Mouse (Mus musculus): ENCODE data around the gene Ppt2. TPM values are rescaled to one million over a fixed set of nuclear protein-coding genes. Genes with fewer than 3 reads are reported as not detected.
A peak's percentile ranks its signal among the peaks of the same experiment; 100 is the strongest.

The Ppt2 gene
- polyA plus RNA-seq, 1 experiment from 2014 or later = 26.4 TPM

- H3K4me3 ChIP-seq (ENCODE audit: low read depth, low read length) = peak within 1 kb of the TSS; percentile 60
- WGBS = 3% methylated on average over 15 of the region's 16 CpGs
- H3K9me3 ChIP-seq (ENCODE audit: control insufficient read depth, low read length) = no peaks in the 10 kb centered on the region
- H3K27me3 ChIP-seq (replicated peaks; ENCODE audit: control insufficient read depth, insufficient read depth, low read length) = peaks cover 33% of the 10 kb centered on the region
- no peak for ATAC-seq (ENCODE audit: low read depth)
- H3K9ac ChIP-seq (ENCODE audit: low read depth, low read length) = peak within 1 kb of the TSS; percentile 80
- peak; percentile 86 for DNase-seq (ENCODE audit: low spot score)
- peaks cover 40% of the 10 kb centered on the region for H3K4me1 ChIP-seq (ENCODE audit: control insufficient read depth, insufficient read depth, low read length)
- peak within 1 kb of the TSS; percentile 80 for H3K4me2 ChIP-seq (ENCODE audit: low read depth, low read length)
- H3K27ac ChIP-seq (replicated peaks; ENCODE audit: low read depth, low read length) = peak within 1 kb of the TSS; percentile 94
- H3K36me3 ChIP-seq (ENCODE audit: control insufficient read depth, insufficient read depth, low read length) = 0 out of 2 replicates have a peak, but pooled peaks cover 10% of the 10 kb centered on the region
These were observed 976 bp upstream of the Ppt2 start, which contains the start of gene Prrt1 for GRCm38 (mm10) chr17:34629221-34629751. Gene Prrt1 (plus strand): TSS chr17:34629533.

GRCm38 (mm10) chr17:34628644-34628967, 296 bp upstream of the Ppt2 start:
- H3K27me3 ChIP-seq (replicated peaks; ENCODE audit: control insufficient read depth, insufficient read depth, low read length) = peaks cover 33% of the 10 kb centered on the region

GRCm38 (mm10) chr17:34627093-34627942, 992 bp downstream of the Ppt2 start:
- Histone ChIP-seq H3K4me1 (ENCODE audit: control insufficient read depth, insufficient read depth, low read length) (peaks cover 40% of the 10 kb centered on the region), H3K9me3 (ENCODE audit: control insufficient read depth, low read length) (no peaks in the 10 kb centered on the region), H3K4me2 (ENCODE audit: low read depth, low read length) (peak overlapping the region; percentile 80), H3K4me3 (ENCODE audit: low read depth, low read length) (peak overlapping the region; percentile 60), H3K27ac (replicated peaks; ENCODE audit: low read depth, low read length) (peak overlapping the region; percentile 94), H3K27me3 (replicated peaks; ENCODE audit: control insufficient read depth, insufficient read depth, low read length) (peaks cover 28% of the 10 kb centered on the region), H3K9ac (ENCODE audit: low read depth, low read length) (peak overlapping the region; percentile 80), H3K36me3 (ENCODE audit: control insufficient read depth, insufficient read depth, low read length) (peaks cover 28% of the 10 kb centered on the region; the same call in 1 of the 2 replicates)
- WGBS = under 1% methylated on average over 27 of the region's 45 CpGs
- ATAC-seq (ENCODE audit: low read depth) (peak; percentile 88), DNase-seq (ENCODE audit: low spot score) (peak; percentile 95)

More at GRCm38 (mm10) chr17:34628644-34628967, 296 bp upstream of the Ppt2 start:
- DNase-seq (ENCODE audit: low spot score) = no peak
- H3K36me3 ChIP-seq (ENCODE audit: control insufficient read depth, insufficient read depth, low read length) = 0 out of 2 replicates have a peak, but pooled peaks cover 16% of the 10 kb centered on the region
- ATAC-seq (ENCODE audit: low read depth) = no peak
- WGBS = 22% methylated on average over 5 of the region's 5 CpGs
- H3K4me1 ChIP-seq (ENCODE audit: control insufficient read depth, insufficient read depth, low read length) = peaks cover 40% of the 10 kb centered on the region
- no peaks in the 10 kb centered on the region for H3K9me3 ChIP-seq (ENCODE audit: control insufficient read depth, low read length)
- peak overlapping the region; percentile 80 for H3K9ac ChIP-seq (ENCODE audit: low read depth, low read length)
- H3K4me3 ChIP-seq (ENCODE audit: low read depth, low read length) = peak overlapping the region; percentile 60
- peak overlapping the region; percentile 94 for H3K27ac ChIP-seq (replicated peaks; ENCODE audit: low read depth, low read length)
- H3K4me2 ChIP-seq (ENCODE audit: low read depth, low read length) = peak overlapping the region; percentile 80

GRCm38 (mm10) chr17:34626773-34627092, 1.6 kb downstream of the Ppt2 start:
- Histone ChIP-seq H3K27ac (replicated peaks; ENCODE audit: low read depth, low read length) (peak overlapping the region; percentile 94), H3K4me2 (ENCODE audit: low read depth, low read length) (peak overlapping the region; percentile 80), H3K9me3 (ENCODE audit: control insufficient read depth, low read length) (no peaks in the 10 kb centered on the region), H3K36me3 (ENCODE audit: control insufficient read depth, insufficient read depth, low read length) (peaks cover 34% of the 10 kb centered on the region), H3K27me3 (replicated peaks; ENCODE audit: control insufficient read depth, insufficient read depth, low read length) (peaks cover 23% of the 10 kb centered on the region), H3K9ac (ENCODE audit: low read depth, low read length) (peak overlapping the region; percentile 80), H3K4me1 (ENCODE audit: control insufficient read depth, insufficient read depth, low read length) (peaks cover 39% of the 10 kb centered on the region), H3K4me3 (ENCODE audit: low read depth, low read length) (peak overlapping the region; percentile 60)
- peak; percentile 36 for ATAC-seq (ENCODE audit: low read depth)
- peak; percentile 81 for DNase-seq (ENCODE audit: low spot score)
- WGBS = under 1% methylated on average over 18 of the region's 18 CpGs

GRCm38 (mm10) chr17:34626062-34626772, 2.1 kb downstream of the Ppt2 start:
- H3K4me2 ChIP-seq (ENCODE audit: low read depth, low read length) = peak overlapping the region; percentile 80
- ATAC-seq (ENCODE audit: low read depth) (no peak), DNase-seq (ENCODE audit: low spot score) (no peak)
- H3K27ac ChIP-seq (replicated peaks; ENCODE audit: low read depth, low read length) = peak overlapping the region; percentile 24; the same call in 1 of the 2 replicates
- H3K4me1 ChIP-seq (ENCODE audit: control insufficient read depth, insufficient read depth, low read length) = peaks cover 35% of the 10 kb centered on the region
- H3K9me3 ChIP-seq (ENCODE audit: control insufficient read depth, low read length) = no peaks in the 10 kb centered on the region
- H3K36me3 ChIP-seq (ENCODE audit: control insufficient read depth, insufficient read depth, low read length) = peaks cover 39% of the 10 kb centered on the region
- peak overlapping the region; percentile 60 for H3K4me3 ChIP-seq (ENCODE audit: low read depth, low read length)
- peak overlapping the region; percentile 80 for H3K9ac ChIP-seq (ENCODE audit: low read depth, low read length)
- H3K27me3 ChIP-seq (replicated peaks; ENCODE audit: control insufficient read depth, insufficient read depth, low read length) = peaks cover 18% of the 10 kb centered on the region
- 50% methylated on average over 16 of the region's 16 CpGs for WGBS

GRCm38 (mm10) chr17:34624981-34625380, 3.3 kb downstream of the Ppt2 start:
- H3K4me2 ChIP-seq (ENCODE audit: low read depth, low read length) = no peak overlapping the region
- no peak for ATAC-seq (ENCODE audit: low read depth)
- H3K9ac ChIP-seq (ENCODE audit: low read depth, low read length) = no peak overlapping the region
- peaks cover 26% of the 10 kb centered on the region for H3K4me1 ChIP-seq (ENCODE audit: control insufficient read depth, insufficient read depth, low read length)
- no peak for DNase-seq (ENCODE audit: low spot score)
- H3K36me3 ChIP-seq (ENCODE audit: control insufficient read depth, insufficient read depth, low read length) = peaks cover 51% of the 10 kb centered on the region
- WGBS = 97% methylated on average over 3 of the region's 3 CpGs
- H3K27me3 ChIP-seq (replicated peaks; ENCODE audit: control insufficient read depth, insufficient read depth, low read length) = peaks cover 5% of the 10 kb centered on the region
- H3K27ac ChIP-seq (replicated peaks; ENCODE audit: low read depth, low read length) = no peak overlapping the region
- no peaks in the 10 kb centered on the region for H3K9me3 ChIP-seq (ENCODE audit: control insufficient read depth, low read length)
- H3K4me3 ChIP-seq (ENCODE audit: low read depth, low read length) = no peak overlapping the region

- peaks cover 9% of the 10 kb centered on the region for H3K4me1 ChIP-seq (ENCODE audit: control insufficient read depth, insufficient read depth, low read length)
- H3K9ac ChIP-seq (ENCODE audit: low read depth, low read length) = no peak overlapping the region
- H3K4me3 ChIP-seq (ENCODE audit: low read depth, low read length) = no peak overlapping the region
- no peak overlapping the region for H3K4me2 ChIP-seq (ENCODE audit: low read depth, low read length)
- H3K9me3 ChIP-seq (ENCODE audit: control insufficient read depth, low read length) = no peaks in the 10 kb centered on the region
- ATAC-seq (ENCODE audit: low read depth) = no peak
- no peaks in the 10 kb centered on the region for H3K27me3 ChIP-seq (replicated peaks; ENCODE audit: control insufficient read depth, insufficient read depth, low read length)
- no peak for DNase-seq (ENCODE audit: low spot score)
- 87% methylated on average over 9 of the region's 9 CpGs for WGBS
- H3K36me3 ChIP-seq (ENCODE audit: control insufficient read depth, insufficient read depth, low read length) = peaks cover 55% of the 10 kb centered on the region
- H3K27ac ChIP-seq (replicated peaks; ENCODE audit: low read depth, low read length) = no peak overlapping the region
These were observed 5.1 kb downstream of the Ppt2 start for GRCm38 (mm10) chr17:34623161-34623560.

- Histone ChIP-seq H3K27ac (replicated peaks; ENCODE audit: low read depth, low read length) (no peak overlapping the region), H3K27me3 (replicated peaks; ENCODE audit: control insufficient read depth, insufficient read depth, low read length) (no peaks in the 10 kb centered on the region), H3K4me2 (ENCODE audit: low read depth, low read length) (no peak overlapping the region), H3K4me1 (ENCODE audit: control insufficient read depth, insufficient read depth, low read length) (peaks cover 1% of the 10 kb centered on the region; the same call in 1 of the 2 replicates), H3K4me3 (ENCODE audit: low read depth, low read length) (no peak overlapping the region), H3K9ac (ENCODE audit: low read depth, low read length) (no peak overlapping the region), H3K9me3 (ENCODE audit: control insufficient read depth, low read length) (no peaks in the 10 kb centered on the region), H3K36me3 (ENCODE audit: control insufficient read depth, insufficient read depth, low read length) (peaks cover 71% of the 10 kb centered on the region)
- 88% methylated on average over 8 of the region's 8 CpGs for WGBS
- ATAC-seq (ENCODE audit: low read depth) = no peak
- no peak for DNase-seq (ENCODE audit: low spot score)
These were observed 7.3 kb downstream of the Ppt2 start for GRCm38 (mm10) chr17:34621006-34621405.

Measured in embryonic facial prominence, embryonic 14.5 days (tissue).